Comparison of ENCODE assay signal across 8 mouse cellular contexts in genomic region chr19:7217162-7217925, GRCm38 (mm10). TPM values are rescaled to one million over a fixed set of nuclear protein-coding genes. Genes with fewer than 3 reads are reported as not detected.
A peak's percentile ranks its signal among the peaks of the same experiment; 100 is the strongest.
DNase-seq lines count a peak whose midpoint lies in the region; ATAC-seq lines count a peak whose summit lies in the region.

TSS of gene Cox8a (minus strand) at chr19:7217616.

- DNase-seq in NIH3T3 (ENCODE audit: low read depth) = peak; percentile 99
- DNase-seq in cerebellum, postnatal 10 days = peak; percentile 98
- DNase-seq in frontal cortex, postnatal 10 days (ENCODE audit: low spot score in 2 of 2) = peak; percentile 94 to 95
- DNase-seq in layer of hippocampus, postnatal 14 days (ENCODE audit: low spot score in 2 of 2) = peak; percentile 94 to 98
- DNase-seq in lung, postnatal 14 days = peak; percentile 95
- DNase-seq in retina, adult 2 months (ENCODE audit: low read depth, low spot score) = peak; percentile 96
- peak; percentile 87 to 91 for DNase-seq in thymus, postnatal 36 days

- under 1% methylated on average over 50 of the region's 50 CpGs for WGBS in hindbrain, embryonic 12.5 days

- peaks cover 28% of the 10 kb centered on the region for H3K36me3 ChIP-seq in hindbrain, embryonic 12.5 days

- peak within 1 kb of the TSS; percentile 82 for H3K27ac ChIP-seq in hindbrain, embryonic 12.5 days

- no peaks in the 10 kb centered on the region for H3K27me3 ChIP-seq in hindbrain, embryonic 12.5 days

- H3K9ac ChIP-seq in hindbrain, embryonic 12.5 days = peak within 1 kb of the TSS; percentile 78

- H3K9me3 ChIP-seq in hindbrain, embryonic 12.5 days (replicated peaks) = no peaks in the 10 kb centered on the region

- H3K4me1 ChIP-seq in hindbrain, embryonic 12.5 days = peaks cover 20% of the 10 kb centered on the region

- peak within 1 kb of the TSS; percentile 70 for H3K4me3 ChIP-seq in hindbrain, embryonic 12.5 days

- ATAC-seq in hindbrain, embryonic 12.5 days (ENCODE audit: low FRiP score) = peak; percentile 98

- peak within 1 kb of the TSS; percentile 71 for H3K4me2 ChIP-seq in hindbrain, embryonic 12.5 days (replicated peaks)

RNA-seq across cellular contexts. Expression of gene Cox8a, which starts in this region (rescaled TPM):
- polyA plus RNA-seq in hindbrain, embryonic 12.5 days (2016; fragmentation: Nextera tagmentation; extraction: Ambion mirVana) = 715 and 817 TPM in 2 replicates
- 100 to 1,000 TPM; 973 to 982 TPM for total RNA-seq in layer of hippocampus, postnatal 14 days (2021)

Comparison
In these comparisons a context has a peak if more than half of its experiments do, and no peak if none do; other contexts are left out.
1. Peak in every context shown above with its lines: DNase-seq, ATAC-seq, H3K4me3 ChIP-seq and H3K27ac ChIP-seq.